Mouse (Mus musculus) C2C12 (cell line): ENCODE results near the gene Paqr5. TPM values are rescaled to one million over a fixed set of nuclear protein-coding genes. Genes with fewer than 3 reads are reported as not detected.

Source experiments
- H3K27me3 ChIP-seq: one replicate; pipeline ENCODE4 v1.6.1; 2011; ENCODE audit not compliant: control insufficient read depth, insufficient read depth, insufficient read length
- H3K36me3 ChIP-seq: one replicate; pipeline ENCODE4 v1.6.1; 2011; ENCODE audit not compliant: control insufficient read depth, insufficient read depth
- H3K4me3 ChIP-seq: one replicate; pipeline ENCODE4 v1.5.1; 2011; ENCODE audit warnings: mild to moderate bottlenecking, control low read depth; ENCODE audit not compliant: poor library complexity, insufficient read depth, severe bottlenecking
- H3K79me2 ChIP-seq: one replicate; pipeline ENCODE4 v1.6.1; 2011; ENCODE audit not compliant: control insufficient read depth, insufficient read depth
- H3K79me3 ChIP-seq: one replicate; pipeline ENCODE4 v1.6.1; 2011; ENCODE audit warnings: low read depth, control low read depth
- H3ac ChIP-seq: one replicate; pipeline ENCODE3; 2011; ENCODE audit warnings: low read depth; ENCODE audit not compliant: control insufficient read depth, insufficient read length
- CEBPB ChIP-seq: IDR thresholded peaks from one replicate; pipeline ENCODE4 v1.6.1; 2011; ENCODE audit warnings: low read depth, mild to moderate bottlenecking, control low read depth, moderate library complexity
- CTCF ChIP-seq: IDR thresholded peaks from one replicate; pipeline ENCODE4 v1.5.1; 2011; ENCODE audit not compliant: control insufficient read depth, insufficient read depth, insufficient read length
- FOSL1 ChIP-seq: IDR thresholded peaks from one replicate; pipeline ENCODE4 v1.8.0; 2011; ENCODE audit warnings: mild to moderate bottlenecking, low read length; ENCODE audit not compliant: poor library complexity, insufficient read depth, severe bottlenecking
- MAX ChIP-seq: IDR thresholded peaks from one replicate; pipeline ENCODE4 v1.6.1; 2011; ENCODE audit warnings: mild to moderate bottlenecking, control low read depth
- MYOD1 ChIP-seq: IDR thresholded peaks from one replicate; pipeline ENCODE4 v1.6.1; 2011; ENCODE audit warnings: low read depth; ENCODE audit not compliant: control insufficient read depth, insufficient read length
- MYOG ChIP-seq: IDR thresholded peaks from one replicate; pipeline ENCODE4 v1.6.1; 2011; ENCODE audit not compliant: control insufficient read depth, insufficient read length; ENCODE audit errors: extremely low read depth
- USF1 ChIP-seq: IDR thresholded peaks from one replicate; pipeline ENCODE4 v1.6.1; 2011; ENCODE audit warnings: low read depth, mild to moderate bottlenecking, control low read depth, moderate library complexity
- polyA plus RNA-seq: library from polyadenylated mRNA; unstranded; fragments of >200 nt; fragmentation: generic; extraction: Trizol; gene quantifications from one replicate; pipeline ENCODE4 v1.2.1, GENCODE M21; 2012; ENCODE audit warnings: missing spikeins

The Paqr5 gene
- polyA plus RNA-seq, 1 experiment, result 0.04 TPM

DNA sequence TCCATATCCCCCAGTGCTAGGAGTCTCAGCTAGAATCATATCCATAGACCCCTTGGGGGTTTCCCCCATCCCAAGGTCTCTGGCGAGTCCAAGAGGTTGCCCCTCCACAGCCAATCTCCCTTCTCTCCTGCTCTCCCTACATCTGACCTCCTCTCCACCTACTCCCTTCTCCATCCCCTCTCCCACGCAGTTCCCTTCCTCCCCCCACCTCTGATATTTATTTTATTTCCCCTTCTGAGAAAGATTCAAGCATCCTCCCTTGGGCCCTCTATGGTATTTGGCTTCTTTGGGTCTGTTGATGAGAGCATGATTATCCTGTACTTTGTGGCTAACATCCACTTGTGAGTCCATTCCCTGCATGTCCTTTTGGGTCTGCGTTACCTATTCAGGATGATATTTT lies 118.3 kb downstream of the Paqr5 start:
- Histone ChIP-seq H3ac (no peak overlapping the region), H3K4me3 (no peak overlapping the region), H3K27me3 (no peaks in the 10 kb centered on the region), H3K79me2 (peaks cover 8% of the 10 kb centered on the region), H3K36me3 (peaks cover 12% of the 10 kb centered on the region), H3K79me3 (peaks cover 3% of the 10 kb centered on the region)
- TF ChIP-seq FOSL1 (no peak), CEBPB (no peak), MYOG (no peak), MYOD1 (no peak), USF1 (no peak), MAX (no peak), CTCF (no peak)

DNA sequence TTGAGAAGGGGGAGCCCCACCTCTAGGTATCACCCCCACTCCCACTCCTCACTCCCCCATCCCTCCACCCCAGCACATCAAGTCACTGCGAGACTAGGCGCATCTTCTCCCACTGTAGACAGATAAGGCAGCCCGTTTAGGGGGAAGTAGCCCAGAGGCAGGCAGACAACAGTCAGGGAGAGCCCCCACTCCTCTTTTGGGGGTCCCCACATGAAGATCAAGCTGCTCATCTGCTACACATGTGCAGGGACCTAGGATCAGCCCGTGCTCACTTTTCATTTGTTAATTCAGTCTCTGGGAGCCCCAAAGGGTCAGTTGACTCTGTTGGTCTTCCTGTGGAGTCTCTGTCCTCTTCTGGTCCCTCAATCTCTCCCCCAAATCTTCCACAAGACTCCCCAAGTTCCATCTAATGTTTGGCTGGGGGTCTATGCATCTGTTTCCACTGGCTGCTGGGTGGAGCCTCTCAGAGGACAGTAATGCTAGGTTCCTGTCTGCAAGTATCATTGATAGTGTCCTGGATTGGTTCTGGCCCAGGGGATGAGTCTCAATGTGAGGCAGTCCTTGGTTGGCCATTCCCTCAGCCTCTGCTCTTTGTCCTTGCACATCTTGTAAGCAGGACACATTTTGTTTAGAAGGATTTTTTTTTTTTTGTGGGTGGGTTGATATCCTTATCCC lies 118.9 kb downstream of the Paqr5 start:
- Histone ChIP-seq H3K79me2 (peaks cover 3% of the 10 kb centered on the region), H3K36me3 (peaks cover 9% of the 10 kb centered on the region), H3ac (no peak overlapping the region), H3K4me3 (no peak overlapping the region), H3K27me3 (no peaks in the 10 kb centered on the region), H3K79me3 (no peaks in the 10 kb centered on the region)
- TF ChIP-seq CEBPB (no peak), MYOG (no peak), FOSL1 (no peak)

- Histone ChIP-seq H3K79me2 (no peaks in the 10 kb centered on the region), H3K79me3 (no peaks in the 10 kb centered on the region), H3ac (no peak overlapping the region), H3K4me3 (no peak overlapping the region), H3K27me3 (no peaks in the 10 kb centered on the region), H3K36me3 (peaks cover 6% of the 10 kb centered on the region)
- TF ChIP-seq MYOD1 (no peak), CTCF (no peak), FOSL1 (no peak), MYOG (no peak), CEBPB (no peak), MAX (no peak), USF1 (no peak)
Measured at GRCm38 (mm10) chr9:61906912-61907311, 119.7 kb downstream of the Paqr5 start.

GRCm38 (mm10) chr9:61905576-61905975 lies 121.1 kb downstream of the Paqr5 start:
- H3K4me3 ChIP-seq, result no peak overlapping the region
- no peaks in the 10 kb centered on the region for H3K79me2 ChIP-seq

DNA sequence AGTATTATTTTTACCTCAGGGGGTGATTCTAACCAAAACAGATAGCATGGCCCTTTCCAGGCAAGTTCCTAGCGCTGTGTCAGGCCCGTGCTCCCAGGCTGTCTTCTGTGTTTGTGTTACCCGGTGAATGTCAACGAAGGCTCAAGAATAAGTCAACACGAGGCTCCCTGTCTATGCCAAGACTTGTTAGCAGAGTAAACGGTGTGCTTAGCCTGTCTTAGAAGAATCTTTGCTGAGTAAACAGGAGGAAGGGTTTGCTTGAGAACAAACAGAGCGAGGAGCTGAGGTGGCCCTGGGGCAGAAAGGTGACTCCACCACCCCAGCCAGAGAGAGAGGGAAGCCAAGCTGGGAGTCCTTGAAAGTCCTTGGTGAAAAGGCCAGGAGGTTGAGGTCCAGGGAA lies 122.5 kb downstream of the Paqr5 start:
- TF ChIP-seq MYOG (no peak), FOSL1 (no peak), USF1 (no peak), MAX (no peak), CEBPB (no peak), CTCF (no peak), MYOD1 (no peak)
- Histone ChIP-seq H3K4me3 (no peak overlapping the region), H3ac (no peak overlapping the region)

More at GRCm38 (mm10) chr9:61905576-61905975, 121.1 kb downstream of the Paqr5 start:
- H3K27me3 ChIP-seq, result no peaks in the 10 kb centered on the region
- no peak for TF ChIP-seq FOSL1
- TF ChIP-seq CEBPB, result no peak
- peaks cover 2% of the 10 kb centered on the region for H3K36me3 ChIP-seq
- H3ac ChIP-seq, result no peak overlapping the region
- no peaks in the 10 kb centered on the region for H3K79me3 ChIP-seq

More for the DNA sequence above, 122.5 kb downstream of the Paqr5 start:
- no peaks in the 10 kb centered on the region for H3K36me3 ChIP-seq
- H3K27me3 ChIP-seq, result no peaks in the 10 kb centered on the region
- no peaks in the 10 kb centered on the region for H3K79me2 ChIP-seq
- H3K79me3 ChIP-seq, result no peaks in the 10 kb centered on the region

Other genes with a start within 250 kb of the Paqr5 start
- 13,097 TPM for gene Rplp1, start 112.3 kb downstream of the Paqr5 start, polyA plus RNA-seq
- 65.2 TPM for gene Kif23, start 80.1 kb downstream of the Paqr5 start, polyA plus RNA-seq
- gene Glce, start 95.8 kb upstream of the Paqr5 start, polyA plus RNA-seq, result 10.1 TPM